Mouse (Mus musculus): ENCODE results near the gene Rps25.

GRCm38 (mm10) chr9:44417156-44417891, 10.4 kb downstream of the Rps25 start:
- TF ChIP-seq POLR2A (IDR thresholded peaks at IDR 0.05; ENCODE audit: insufficient read depth, low read length) (no peak), EP300 (IDR thresholded peaks at IDR 0.05; ENCODE audit: insufficient read depth, low read depth, low read length) (no peak)
